Mouse (Mus musculus) E14TG2a.4 (cell line): Measurements from ENCODE around the gene Bud23.

Source experiments
- CTCF ChIP-seq: conservative IDR thresholded peaks from 2 replicates; pipeline ENCODE4 v1.5.1; 2014; ENCODE audit warnings: low read length
- NANOG ChIP-seq: IDR thresholded peaks from 2 replicates; pipeline ENCODE4 v1.6.1; 2014; ENCODE audit warnings: borderline replicate concordance, low read length, mixed read lengths
- POU5F1 ChIP-seq: IDR thresholded peaks from 2 replicates; pipeline ENCODE4 v1.6.1; 2014; ENCODE audit warnings: low read length, borderline replicate concordance

GRCm38 (mm10) chr5:135079578-135079977, 14.8 kb upstream of the Bud23 start:
- no peak for TF ChIP-seq CTCF
- TF ChIP-seq POU5F1: no peak
- no peak for TF ChIP-seq NANOG
